Mouse (Mus musculus) myocyte (in vitro differentiated cells): ENCODE results near the gene Eepd1. TPM values are rescaled to one million over a fixed set of nuclear protein-coding genes. Genes with fewer than 3 reads are reported as not detected.
A peak's percentile ranks its signal among the peaks of the same experiment; 100 is the strongest.
"Not testable (repeated sequence)": the region's sequence is repeated elsewhere in the genome, so short reads cannot be mapped to it uniquely, and the experiment has no call there.

Experiments used
- H3K27me3 ChIP-seq: one replicate; pipeline ENCODE4 v1.6.1; 2011; ENCODE audit not compliant: control insufficient read depth, insufficient read depth, insufficient read length
- H3K36me3 ChIP-seq: one replicate; pipeline ENCODE4 v1.6.1; 2011; ENCODE audit not compliant: control insufficient read depth, insufficient read depth
- H3K4me2 ChIP-seq: one replicate; pipeline ENCODE4 v1.6.1; 2011; ENCODE audit warnings: low read depth, control low read depth
- H3K4me3 ChIP-seq: one replicate; pipeline ENCODE4 v1.5.1; 2011; ENCODE audit warnings: mild to moderate bottlenecking, control low read depth, moderate library complexity
- H3K79me2 ChIP-seq: one replicate; pipeline ENCODE4 v1.6.1; 2011; ENCODE audit not compliant: control insufficient read depth, insufficient read depth
- H3ac ChIP-seq: one replicate; pipeline ENCODE4 v1.6.1; 2011; ENCODE audit not compliant: control insufficient read depth, insufficient read length
- CEBPB ChIP-seq: IDR thresholded peaks from 2 replicates; pipeline ENCODE4 v1.6.1; 2011; ENCODE audit warnings: mild to moderate bottlenecking, moderate library complexity; ENCODE audit not compliant: poor library complexity, insufficient read depth, severe bottlenecking
- E2F4 ChIP-seq: IDR thresholded peaks from one replicate; pipeline ENCODE4 v1.6.1; 2011; ENCODE audit warnings: mild to moderate bottlenecking, control low read depth, moderate library complexity; ENCODE audit not compliant: insufficient read depth
- MAX ChIP-seq: IDR thresholded peaks from one replicate; pipeline ENCODE4 v1.6.1; 2011; ENCODE audit warnings: low read depth, mild to moderate bottlenecking, control low read depth
- MYOD1 ChIP-seq, 3 experiments: IDR thresholded peaks; one replicate each; pipeline ENCODE4 v1.6.1; 2011; ENCODE audit warnings: control low read depth in 2 of 3, low read depth in 2 of 3, mild to moderate bottlenecking in 2 of 3, moderate library complexity in 1 of 3; ENCODE audit not compliant: insufficient read length in 2 of 3, control insufficient read depth in 1 of 3
- MYOG ChIP-seq, 3 experiments: IDR thresholded peaks; one replicate each; pipeline ENCODE4 v1.6.1; 2011; ENCODE audit warnings: control low read depth in 2 of 3, low read depth in 2 of 3, mild to moderate bottlenecking in 2 of 3; ENCODE audit not compliant: insufficient read length in 2 of 3, control insufficient read depth in 1 of 3, insufficient read depth in 1 of 3
- POLR2A ChIP-seq: IDR thresholded peaks from one replicate; pipeline ENCODE4 v1.6.1; 2011; ENCODE audit warnings: low read depth, mild to moderate bottlenecking, control low read depth, moderate library complexity; ENCODE audit not compliant: insufficient read length
- POLR2AphosphoS2 ChIP-seq: IDR thresholded peaks from one replicate; pipeline ENCODE4 v1.6.1; 2011; ENCODE audit warnings: low read depth, control low read depth; ENCODE audit not compliant: insufficient read length
- REST ChIP-seq: IDR thresholded peaks from one replicate; pipeline ENCODE4 v1.6.1; 2011; ENCODE audit warnings: mild to moderate bottlenecking, control low read depth, moderate library complexity; ENCODE audit not compliant: insufficient read depth, insufficient read length
- SRF ChIP-seq: IDR thresholded peaks from one replicate; pipeline ENCODE4 v1.6.1; 2011; ENCODE audit warnings: low read depth; ENCODE audit not compliant: control insufficient read depth, insufficient read length
- TCF12 ChIP-seq: IDR thresholded peaks from one replicate; pipeline ENCODE4 v1.6.1; 2011; ENCODE audit warnings: mild to moderate bottlenecking, control low read depth; ENCODE audit not compliant: poor library complexity, insufficient read depth, severe bottlenecking
- TCF3 ChIP-seq: IDR thresholded peaks from one replicate; pipeline ENCODE4 v1.6.1; 2011; ENCODE audit warnings: low read depth, control low read depth; ENCODE audit not compliant: insufficient read length
- USF1 ChIP-seq: IDR thresholded peaks from one replicate; pipeline ENCODE4 v1.6.1; 2011; ENCODE audit warnings: low read depth, mild to moderate bottlenecking, control low read depth, moderate library complexity
- polyA plus RNA-seq: library from polyadenylated mRNA; unstranded; fragments of >200 nt; fragmentation: generic; extraction: Trizol; gene quantifications from one replicate; pipeline ENCODE4 v1.2.1, GENCODE M21; 2012; ENCODE audit warnings: missing spikeins

Eepd1 gene
- 6.7 TPM for polyA plus RNA-seq

DNA sequence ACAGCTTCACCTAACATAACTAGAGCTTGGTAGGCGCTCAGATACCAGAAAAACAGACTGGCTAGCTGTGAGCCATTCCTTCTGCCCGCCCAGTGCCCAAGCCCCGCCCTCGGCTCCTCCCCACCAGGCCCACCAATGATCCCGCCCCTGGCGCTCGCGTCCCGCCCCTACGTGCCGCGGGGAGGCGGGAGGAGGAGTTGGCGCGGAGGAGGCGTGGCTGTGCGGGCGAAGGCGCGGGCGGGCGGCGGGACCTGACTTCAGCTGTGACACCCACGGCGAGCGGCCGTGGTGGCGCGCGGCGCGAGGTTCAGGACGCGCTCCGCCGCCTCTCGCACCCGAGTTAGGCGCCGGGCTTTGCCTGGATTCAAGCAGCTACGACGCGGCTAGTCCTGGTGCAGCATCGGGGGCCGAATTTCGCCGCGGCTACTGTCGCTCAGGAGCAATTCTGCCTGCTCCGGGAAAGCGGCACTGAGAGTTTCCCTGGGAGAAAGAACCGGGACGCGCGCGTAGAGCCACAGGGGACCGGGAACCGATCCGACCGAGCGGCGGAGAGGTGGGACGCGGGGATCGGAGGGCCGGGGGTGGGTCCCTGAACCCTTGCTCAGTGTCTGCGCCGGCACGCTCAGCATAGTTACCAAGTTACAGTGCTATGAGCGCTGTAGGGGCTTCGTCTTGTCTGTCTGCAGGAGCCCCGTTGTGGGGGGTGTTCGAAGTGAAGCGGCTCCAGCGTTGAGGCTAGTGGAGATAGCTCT, at the start of gene Eepd1:
Eepd1 (plus strand) TSS at position 204 of the 752 bp plus-strand sequence.
- peak within 1 kb of the TSS; percentile 61 for H3ac ChIP-seq
- no peaks in the 10 kb centered on the region for H3K36me3 ChIP-seq
- peak within 1 kb of the TSS; percentile 67 for H3K4me2 ChIP-seq
- no peaks in the 10 kb centered on the region for H3K27me3 ChIP-seq
- peak within 1 kb of the TSS; percentile 24 for H3K4me3 ChIP-seq
- TF ChIP-seq CEBPB (no peak), TCF3 (no peak), POLR2A (peak; percentile 85), MYOD1 (IDR thresholded peaks at IDR 0.05; ENCODE audit: control insufficient read depth in 1 of 3, insufficient read length in 2 of 3, low read depth in 2 of 3) (peak in 1 of 3 experiments; percentile 71), E2F4 (peak; percentile 11), REST (no peak), SRF (no peak), TCF12 (no peak), POLR2AphosphoS2 (peak; percentile 63), MAX (no peak), USF1 (no peak), MYOG (IDR thresholded peaks at IDR 0.05; ENCODE audit: control insufficient read depth in 1 of 3, insufficient read depth in 1 of 3, insufficient read length in 2 of 3, low read depth in 2 of 3) (peak in 2 of 3 experiments; percentile 28 to 35)
- no peaks in the 10 kb centered on the region for H3K79me2 ChIP-seq

DNA sequence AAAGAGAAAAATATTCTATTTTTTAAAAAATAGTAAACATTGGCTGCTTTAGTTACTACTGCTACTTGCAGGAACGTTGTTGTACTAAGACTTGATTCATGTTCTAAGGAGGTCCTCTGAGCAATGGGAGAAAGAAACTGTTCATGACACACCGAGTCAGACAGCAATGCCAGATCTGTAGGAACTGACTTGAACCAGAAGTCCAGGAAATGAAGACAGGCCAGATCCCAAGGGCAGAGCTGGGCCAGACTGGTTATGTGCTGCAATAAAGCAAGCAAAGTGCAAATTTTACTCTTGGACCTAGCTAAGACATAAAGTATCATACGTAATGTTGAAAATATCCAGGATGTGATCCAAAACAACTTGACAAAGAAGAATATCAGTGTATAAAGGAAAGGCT, 42.5 kb upstream of the Eepd1 start:
- TF ChIP-seq TCF12 (no peak), SRF (no peak), MAX (no peak), MYOG (IDR thresholded peaks at IDR 0.05; ENCODE audit: control insufficient read depth in 1 of 3, insufficient read depth in 1 of 3, insufficient read length in 2 of 3, low read depth in 2 of 3) (no peak), E2F4 (no peak), MYOD1 (IDR thresholded peaks at IDR 0.05; ENCODE audit: control insufficient read depth in 1 of 3, insufficient read length in 2 of 3, low read depth in 2 of 3) (no peak), CEBPB (no peak), REST (no peak), TCF3 (no peak), POLR2AphosphoS2 (no peak), POLR2A (no peak), USF1 (no peak)

DNA sequence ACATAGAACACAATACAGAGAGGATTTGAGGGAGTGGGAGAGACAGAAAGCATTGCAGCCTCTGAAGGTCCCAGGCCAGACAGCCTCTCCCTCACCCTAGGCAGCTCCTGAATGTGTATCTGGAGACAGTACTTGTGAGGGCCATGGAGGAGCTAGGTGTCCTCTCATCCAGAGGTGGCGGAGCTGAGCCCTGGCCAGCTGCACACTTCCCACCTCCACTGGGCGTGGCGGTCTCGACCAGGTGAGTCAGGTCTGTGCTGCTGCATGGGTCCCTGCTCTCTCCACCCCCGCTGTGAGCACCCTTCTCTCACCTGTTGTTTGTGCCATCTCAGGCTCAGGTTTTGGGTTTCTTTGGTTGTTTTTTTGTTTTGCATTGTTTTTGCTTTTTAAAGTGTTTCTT, 41.3 kb upstream of the Eepd1 start:
- H3K4me2 ChIP-seq, H3K27me3 ChIP-seq, H3K79me2 ChIP-seq, H3ac ChIP-seq, H3K4me3 ChIP-seq, H3K36me3 ChIP-seq: not testable (repeated sequence)

More for the DNA sequence above, 42.5 kb upstream of the Eepd1 start:
- Histone ChIP-seq H3K36me3 (no peaks in the 10 kb centered on the region), H3ac (no peak overlapping the region), H3K27me3 (no peaks in the 10 kb centered on the region), H3K4me3 (no peak overlapping the region), H3K79me2 (no peaks in the 10 kb centered on the region), H3K4me2 (no peak overlapping the region)

GRCm38 (mm10) chr9:25442041-25442440, 39.3 kb upstream of the Eepd1 start:
- TF ChIP-seq POLR2A: no peak
- TF ChIP-seq TCF3: no peak
- TF ChIP-seq USF1: no peak
- no peak for TF ChIP-seq CEBPB
- no peak for TF ChIP-seq E2F4
- no peak for TF ChIP-seq MYOG (IDR thresholded peaks at IDR 0.05; ENCODE audit: control insufficient read depth in 1 of 3, insufficient read depth in 1 of 3, insufficient read length in 2 of 3, low read depth in 2 of 3)
- TF ChIP-seq REST: no peak
- TF ChIP-seq POLR2AphosphoS2: no peak
- no peak for TF ChIP-seq TCF12
- no peak for TF ChIP-seq MYOD1 (IDR thresholded peaks at IDR 0.05; ENCODE audit: control insufficient read depth in 1 of 3, insufficient read length in 2 of 3, low read depth in 2 of 3)
- TF ChIP-seq SRF: no peak
- no peak for TF ChIP-seq MAX
- no peaks in the 10 kb centered on the region for H3K27me3 ChIP-seq
- H3K36me3 ChIP-seq: no peaks in the 10 kb centered on the region
- no peaks in the 10 kb centered on the region for H3K79me2 ChIP-seq
- no peak overlapping the region for H3ac ChIP-seq
- H3K4me3 ChIP-seq: no peak overlapping the region
- no peak overlapping the region for H3K4me2 ChIP-seq

- H3K27me3 ChIP-seq: no peaks in the 10 kb centered on the region
- no peaks in the 10 kb centered on the region for H3K36me3 ChIP-seq
- TF ChIP-seq MAX (no peak), POLR2AphosphoS2 (no peak), REST (no peak), POLR2A (no peak), MYOD1 (IDR thresholded peaks at IDR 0.05; ENCODE audit: control insufficient read depth in 1 of 3, insufficient read length in 2 of 3, low read depth in 2 of 3) (no peak), E2F4 (no peak), SRF (no peak), CEBPB (no peak), MYOG (IDR thresholded peaks at IDR 0.05; ENCODE audit: control insufficient read depth in 1 of 3, insufficient read depth in 1 of 3, insufficient read length in 2 of 3, low read depth in 2 of 3) (no peak), TCF12 (no peak), USF1 (no peak), TCF3 (no peak)
- no peak overlapping the region for H3K4me3 ChIP-seq
- H3ac ChIP-seq: no peak overlapping the region
- H3K4me2 ChIP-seq: no peak overlapping the region
- no peaks in the 10 kb centered on the region for H3K79me2 ChIP-seq
These were observed 38.3 kb upstream of the Eepd1 start for GRCm38 (mm10) chr9:25443029-25443428.
